Comparison of ENCODE assay signal across 25 mouse cellular contexts in genomic region chr9:56691226-56691625, GRCm38 (mm10).
"Had no signal": no experiment of that assay in that cellular context is flagged by ENCODE, and none has a peak within 500 bp of the region (broad histone marks: within the 10 kb centered on the region; RNA-seq: fewer than 3 reads in every experiment).

No protein-coding gene starts in this region.

- ATAC-seq: liver, embryonic 12.5 days; midbrain, embryonic 13.5 days; midbrain, embryonic 16.5 days had no signal

- H3K9ac ChIP-seq: kidney, embryonic 15.5 days; limb, embryonic 13.5 days; liver, embryonic 12.5 days; liver, embryonic 15.5 days; lung, embryonic 15.5 days; midbrain, embryonic 13.5 days; neural tube, embryonic 13.5 days; stomach, embryonic 15.5 days had no signal

- H3K4me1 ChIP-seq: liver, embryonic 15.5 days had no signal

- H3K36me3 ChIP-seq: kidney, embryonic 15.5 days; limb, embryonic 10.5 days; limb, embryonic 13.5 days; liver, embryonic 12.5 days; liver, embryonic 15.5 days; lung, embryonic 15.5 days; midbrain, embryonic 10.5 days; midbrain, embryonic 13.5 days; neural tube, embryonic 13.5 days; stomach, embryonic 15.5 days had no signal

- H3K4me2 ChIP-seq: kidney, embryonic 15.5 days; limb, embryonic 13.5 days; liver, embryonic 12.5 days; liver, embryonic 15.5 days; lung, embryonic 15.5 days; midbrain, embryonic 13.5 days; neural tube, embryonic 13.5 days; stomach, embryonic 15.5 days had no signal

- H3K27me3 ChIP-seq: kidney, embryonic 15.5 days; limb, embryonic 13.5 days; liver, embryonic 12.5 days; liver, embryonic 15.5 days; lung, embryonic 15.5 days; midbrain, embryonic 13.5 days; neural tube, embryonic 13.5 days; stomach, embryonic 15.5 days had no signal

- H3K9me3 ChIP-seq: kidney, embryonic 15.5 days; limb, embryonic 10.5 days; limb, embryonic 13.5 days; liver, embryonic 12.5 days; liver, embryonic 15.5 days; lung, embryonic 15.5 days; midbrain, embryonic 10.5 days; midbrain, embryonic 13.5 days; neural tube, embryonic 13.5 days; stomach, embryonic 15.5 days had no signal

- DNase-seq: kidney, adult 11 months; kidney, adult 8-10 months; kidney, postnatal 10 days; kidney, postnatal 4 days; layer of hippocampus, postnatal 36 days; liver; lung, adult 18-20 months; lung, postnatal 10 days; lung, postnatal 36 days; right cerebral cortex, postnatal 25 days; spleen, adult 18-20 months; thymus, postnatal 25 days had no signal

- H3K27ac ChIP-seq: kidney, embryonic 15.5 days; limb, embryonic 10.5 days; limb, embryonic 13.5 days; liver, embryonic 12.5 days; liver, embryonic 15.5 days; lung, embryonic 15.5 days; midbrain, embryonic 10.5 days; midbrain, embryonic 13.5 days; neural tube, embryonic 13.5 days; stomach, embryonic 15.5 days had no signal

- H3K4me3 ChIP-seq: kidney, embryonic 15.5 days; limb, embryonic 10.5 days; limb, embryonic 13.5 days; liver, embryonic 12.5 days; liver, embryonic 15.5 days; lung, embryonic 15.5 days; megakaryocyte, embryonic 14.5 days; midbrain, embryonic 10.5 days; midbrain, embryonic 13.5 days; myocyte; neural tube, embryonic 13.5 days; stomach, embryonic 15.5 days had no signal
